Mouse (Mus musculus): ENCODE measurements around the gene Polr3f. TPM values are rescaled to one million over a fixed set of nuclear protein-coding genes. Genes with fewer than 3 reads are reported as not detected.

The Polr3f gene
- 21.9 and 24.2 TPM in 2 replicates for polyA plus RNA-seq (2014; fragmentation: Nextera tagmentation; extraction: Ambion mirVana)

- Histone ChIP-seq H3K4me2 (peak within 1 kb of the TSS; percentile 90), H3K4me1 (replicated peaks; ENCODE audit: control insufficient read depth, insufficient read depth, low read length) (peaks cover 11% of the 10 kb centered on the region; the same call in 1 of the 2 replicates), H3K4me3 (ENCODE audit: low read depth, low read length) (peak within 1 kb of the TSS; percentile 88), H3K36me3 (ENCODE audit: control insufficient read depth, insufficient read depth, low read length) (no peaks in the 10 kb centered on the region), H3K9me3 (ENCODE audit: control insufficient read depth, low read length) (no peaks in the 10 kb centered on the region), H3K9ac (ENCODE audit: low read depth, low read length) (peak within 1 kb of the TSS; percentile 92), H3K27me3 (replicated peaks; ENCODE audit: control insufficient read depth, insufficient read depth, low read length) (peaks cover 4% of the 10 kb centered on the region), H3K27ac (ENCODE audit: low read depth, low read length) (peak within 1 kb of the TSS; percentile 23; the same call in 1 of the 2 replicates)
- peak; percentile 94 for DNase-seq (ENCODE audit: low spot score)
- peak; percentile 98 for ATAC-seq (replicated peaks; ENCODE audit: low FRiP score)
- whole genome bisulfite sequencing, result 2% methylated on average over 56 of the region's 56 CpGs
Observed at GRCm38 (mm10) chr2:144526981-144527820, at the start of gene Polr3f, which contains the start of gene Dzank1. Gene Polr3f (plus strand): TSS chr2:144527718. Gene Dzank1 (minus strand): TSS chr2:144527414.

GRCm38 (mm10) chr2:144479421-144479820 is 48.1 kb upstream of the Polr3f start:
- 66% methylated on average over 2 of the region's 2 CpGs for WGBS
- no peak for DNase-seq (ENCODE audit: low spot score)
- H3K36me3 ChIP-seq (ENCODE audit: control insufficient read depth, insufficient read depth, low read length), result no peaks in the 10 kb centered on the region
- H3K4me2 ChIP-seq, result no peak overlapping the region
- ATAC-seq (replicated peaks; ENCODE audit: low FRiP score), result no peak
- no peak overlapping the region for H3K9ac ChIP-seq (ENCODE audit: low read depth, low read length)
- no peaks in the 10 kb centered on the region for H3K27me3 ChIP-seq (replicated peaks; ENCODE audit: control insufficient read depth, insufficient read depth, low read length)
- no peaks in the 10 kb centered on the region for H3K4me1 ChIP-seq (replicated peaks; ENCODE audit: control insufficient read depth, insufficient read depth, low read length)
- no peaks in the 10 kb centered on the region for H3K9me3 ChIP-seq (ENCODE audit: control insufficient read depth, low read length)
- H3K4me3 ChIP-seq (ENCODE audit: low read depth, low read length), result no peak overlapping the region
- H3K27ac ChIP-seq (ENCODE audit: low read depth, low read length), result no peak overlapping the region

- DNase-seq (ENCODE audit: low spot score) (no peak), ATAC-seq (replicated peaks; ENCODE audit: low FRiP score) (no peak)
- Histone ChIP-seq H3K27ac (ENCODE audit: low read depth, low read length) (no peak overlapping the region), H3K4me3 (ENCODE audit: low read depth, low read length) (no peak overlapping the region), H3K4me2 (no peak overlapping the region), H3K9ac (ENCODE audit: low read depth, low read length) (no peak overlapping the region), H3K4me1 (replicated peaks; ENCODE audit: control insufficient read depth, insufficient read depth, low read length) (no peaks in the 10 kb centered on the region), H3K27me3 (replicated peaks; ENCODE audit: control insufficient read depth, insufficient read depth, low read length) (no peaks in the 10 kb centered on the region), H3K9me3 (ENCODE audit: control insufficient read depth, low read length) (no peaks in the 10 kb centered on the region), H3K36me3 (ENCODE audit: control insufficient read depth, insufficient read depth, low read length) (no peaks in the 10 kb centered on the region)
- WGBS, result 55% methylated on average over 1 of the region's 1 CpGs
Observed at GRCm38 (mm10) chr2:144484084-144484483, 43.4 kb upstream of the Polr3f start.

- Histone ChIP-seq H3K27me3 (replicated peaks; ENCODE audit: control insufficient read depth, insufficient read depth, low read length) (no peaks in the 10 kb centered on the region), H3K36me3 (ENCODE audit: control insufficient read depth, insufficient read depth, low read length) (no peaks in the 10 kb centered on the region), H3K27ac (ENCODE audit: low read depth, low read length) (no peak overlapping the region), H3K4me1 (replicated peaks; ENCODE audit: control insufficient read depth, insufficient read depth, low read length) (no peaks in the 10 kb centered on the region), H3K9me3 (ENCODE audit: control insufficient read depth, low read length) (no peaks in the 10 kb centered on the region), H3K9ac (ENCODE audit: low read depth, low read length) (no peak overlapping the region), H3K4me2 (no peak overlapping the region), H3K4me3 (ENCODE audit: low read depth, low read length) (no peak overlapping the region)
- no peak for DNase-seq (ENCODE audit: low spot score)
- 79% methylated on average over 7 of the region's 7 CpGs for WGBS
- no peak for ATAC-seq (replicated peaks; ENCODE audit: low FRiP score)
Observed at GRCm38 (mm10) chr2:144485439-144485838, 42.1 kb upstream of the Polr3f start.

GRCm38 (mm10) chr2:144487476-144487875 is 40.0 kb upstream of the Polr3f start:
- DNase-seq (ENCODE audit: low spot score) (no peak), ATAC-seq (replicated peaks; ENCODE audit: low FRiP score) (no peak)
- Histone ChIP-seq H3K9me3 (ENCODE audit: control insufficient read depth, low read length) (0 out of 2 replicates have a peak, but pooled peaks cover 2% of the 10 kb centered on the region), H3K36me3 (ENCODE audit: control insufficient read depth, insufficient read depth, low read length) (no peaks in the 10 kb centered on the region), H3K27me3 (replicated peaks; ENCODE audit: control insufficient read depth, insufficient read depth, low read length) (no peaks in the 10 kb centered on the region), H3K4me3 (ENCODE audit: low read depth, low read length) (no peak overlapping the region), H3K4me1 (replicated peaks; ENCODE audit: control insufficient read depth, insufficient read depth, low read length) (no peaks in the 10 kb centered on the region), H3K27ac (ENCODE audit: low read depth, low read length) (no peak overlapping the region), H3K4me2 (no peak overlapping the region), H3K9ac (ENCODE audit: low read depth, low read length) (no peak overlapping the region)
- WGBS, result 71% methylated on average over 6 of the region's 6 CpGs

GRCm38 (mm10) chr2:144489342-144489741 is 38.2 kb upstream of the Polr3f start:
- DNase-seq (ENCODE audit: low spot score), result no peak
- ATAC-seq (replicated peaks; ENCODE audit: low FRiP score), result no peak
- Histone ChIP-seq H3K27ac (ENCODE audit: low read depth, low read length) (no peak overlapping the region), H3K4me2 (no peak overlapping the region), H3K9me3 (ENCODE audit: control insufficient read depth, low read length) (0 out of 2 replicates have a peak, but pooled peaks cover 2% of the 10 kb centered on the region), H3K4me1 (replicated peaks; ENCODE audit: control insufficient read depth, insufficient read depth, low read length) (no peaks in the 10 kb centered on the region), H3K27me3 (replicated peaks; ENCODE audit: control insufficient read depth, insufficient read depth, low read length) (no peaks in the 10 kb centered on the region), H3K4me3 (ENCODE audit: low read depth, low read length) (no peak overlapping the region), H3K9ac (ENCODE audit: low read depth, low read length) (no peak overlapping the region), H3K36me3 (ENCODE audit: control insufficient read depth, insufficient read depth, low read length) (no peaks in the 10 kb centered on the region)
- 89% methylated on average over 5 of the region's 5 CpGs for WGBS

GRCm38 (mm10) chr2:144502134-144502533 is 25.4 kb upstream of the Polr3f start:
- Histone ChIP-seq H3K27ac (ENCODE audit: low read depth, low read length) (no peak overlapping the region), H3K9me3 (ENCODE audit: control insufficient read depth, low read length) (no peaks in the 10 kb centered on the region), H3K9ac (ENCODE audit: low read depth, low read length) (no peak overlapping the region), H3K4me2 (no peak overlapping the region), H3K36me3 (ENCODE audit: control insufficient read depth, insufficient read depth, low read length) (no peaks in the 10 kb centered on the region), H3K4me3 (ENCODE audit: low read depth, low read length) (no peak overlapping the region), H3K4me1 (replicated peaks; ENCODE audit: control insufficient read depth, insufficient read depth, low read length) (no peaks in the 10 kb centered on the region), H3K27me3 (replicated peaks; ENCODE audit: control insufficient read depth, insufficient read depth, low read length) (no peaks in the 10 kb centered on the region)
- no peak for ATAC-seq (replicated peaks; ENCODE audit: low FRiP score)
- WGBS, result 82% methylated on average over 6 of the region's 6 CpGs
- DNase-seq (ENCODE audit: low spot score), result no peak

GRCm38 (mm10) chr2:144514619-144515018 is 12.9 kb upstream of the Polr3f start:
- DNase-seq (ENCODE audit: low spot score) (no peak), ATAC-seq (replicated peaks; ENCODE audit: low FRiP score) (no peak)
- Histone ChIP-seq H3K9me3 (ENCODE audit: control insufficient read depth, low read length) (no peaks in the 10 kb centered on the region), H3K9ac (ENCODE audit: low read depth, low read length) (no peak overlapping the region), H3K4me3 (ENCODE audit: low read depth, low read length) (no peak overlapping the region), H3K4me1 (replicated peaks; ENCODE audit: control insufficient read depth, insufficient read depth, low read length) (no peaks in the 10 kb centered on the region), H3K36me3 (ENCODE audit: control insufficient read depth, insufficient read depth, low read length) (no peaks in the 10 kb centered on the region), H3K27ac (ENCODE audit: low read depth, low read length) (no peak overlapping the region), H3K27me3 (replicated peaks; ENCODE audit: control insufficient read depth, insufficient read depth, low read length) (no peaks in the 10 kb centered on the region), H3K4me2 (no peak overlapping the region)
- WGBS, result 70% methylated on average over 3 of the region's 3 CpGs

- 70% methylated on average over 3 of the region's 3 CpGs for WGBS
- Histone ChIP-seq H3K27ac (ENCODE audit: low read depth, low read length) (no peak overlapping the region), H3K27me3 (replicated peaks; ENCODE audit: control insufficient read depth, insufficient read depth, low read length) (no peaks in the 10 kb centered on the region; the same call in 1 of the 2 replicates), H3K4me3 (ENCODE audit: low read depth, low read length) (no peak overlapping the region), H3K36me3 (ENCODE audit: control insufficient read depth, insufficient read depth, low read length) (no peaks in the 10 kb centered on the region), H3K4me2 (no peak overlapping the region), H3K9me3 (ENCODE audit: control insufficient read depth, low read length) (no peaks in the 10 kb centered on the region), H3K9ac (ENCODE audit: low read depth, low read length) (no peak overlapping the region), H3K4me1 (replicated peaks; ENCODE audit: control insufficient read depth, insufficient read depth, low read length) (no peaks in the 10 kb centered on the region)
- no peak for ATAC-seq (replicated peaks; ENCODE audit: low FRiP score)
- DNase-seq (ENCODE audit: low spot score), result no peak
Observed at GRCm38 (mm10) chr2:144519772-144520171, 7.7 kb upstream of the Polr3f start.
